Mouse (Mus musculus): ENCODE measurements at regions not wholly inside any gene's neighbourhood (a gene's known extent, or its start where the extent isn't known, plus 50 kb on each side); places are given as distances from the start of the nearest gene placed in this dataset.

- TF ChIP-seq CTCF (IDR thresholded peaks at IDR 0.05) = no peak
- TF ChIP-seq EP300 (IDR thresholded peaks at IDR 0.05) = no peak
These were observed 818.4 kb downstream of the Trim52 start for GRCm38 (mm10) chr14:106924443-106924842.
